Mouse (Mus musculus): ENCODE data around the gene Nr0b1.

The Nr0b1 gene

GRCm38 (mm10) chrX:86191614-86192419 is at the start of gene Nr0b1:
Gene Nr0b1, plus strand, starts transcription at chrX:86191764.
- DNase-seq: no peak

- no peak for DNase-seq
Measured at GRCm38 (mm10) chrX:86187250-86187649, 4.3 kb upstream of the Nr0b1 start.

- DNase-seq: no peak
Measured at GRCm38 (mm10) chrX:86192420-86192994, 943 bp downstream of the Nr0b1 start.

GRCm38 (mm10) chrX:86193386-86193785 is 1.8 kb downstream of the Nr0b1 start:
- no peak for DNase-seq

GRCm38 (mm10) chrX:86237246-86237645 is 45.7 kb downstream of the Nr0b1 start:
- DNase-seq: no peak
